10 mouse cellular contexts compared by ENCODE assay signal in the genomic region with DNA sequence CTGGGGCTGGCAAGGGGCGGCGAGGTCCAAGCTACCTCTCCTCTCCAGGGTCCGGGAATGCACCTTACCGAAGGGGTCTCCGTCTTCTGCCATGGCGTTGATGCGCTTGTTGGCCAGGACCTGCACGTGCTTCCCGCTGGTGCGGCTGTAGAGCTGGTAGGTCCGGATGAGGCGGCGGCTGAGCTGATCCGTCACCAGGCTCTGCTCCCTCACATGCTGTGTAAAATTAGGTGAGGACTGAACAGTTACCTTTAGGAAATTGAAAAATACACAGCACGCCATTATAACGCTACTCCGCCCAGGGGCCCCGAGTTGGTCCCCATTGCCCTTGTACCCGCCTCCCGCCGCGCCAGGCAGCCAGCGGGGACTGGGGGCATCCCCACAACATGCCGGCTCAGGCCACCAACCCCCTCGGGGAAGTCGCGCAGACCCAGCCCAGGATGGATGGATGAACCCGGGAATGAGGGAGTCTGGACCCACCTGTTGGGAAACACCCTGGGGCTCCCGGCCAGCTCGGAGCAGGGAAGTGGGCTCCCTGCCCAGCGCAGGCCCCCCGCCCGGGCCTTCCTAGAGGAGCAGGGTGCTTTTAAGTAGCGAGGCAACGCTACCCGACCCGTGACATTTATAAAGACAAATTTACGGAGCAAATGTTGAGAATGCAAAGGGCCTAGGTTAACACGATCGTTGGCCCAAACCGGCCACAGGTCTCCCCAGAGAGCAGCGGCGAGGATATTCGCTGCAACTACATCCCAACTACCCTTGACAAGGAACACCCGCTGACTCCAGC. TPM values are rescaled to one million over a fixed set of nuclear protein-coding genes. Genes with fewer than 3 reads are reported as not detected.
DNase-seq lines count a peak whose midpoint lies in the region; ATAC-seq lines count a peak whose summit lies in the region.
"Had no signal": no experiment of that assay in that cellular context is flagged by ENCODE, and none has a peak within 500 bp of the region (broad histone marks: within the 10 kb centered on the region; RNA-seq: fewer than 3 reads in every experiment).

No protein-coding gene starts in this region.

- H3K27me3 ChIP-seq in forebrain, embryonic 10.5 days (ENCODE audit: poor library complexity, severe bottlenecking) = peaks cover 100% of the 10 kb centered on the region
- H3K27me3 ChIP-seq in forebrain, embryonic 16.5 days (replicated peaks; ENCODE audit: control insufficient read depth, insufficient read depth, low read length) = peaks cover 78% of the 10 kb centered on the region
- H3K27me3 ChIP-seq in lung, embryonic 15.5 days = peaks cover 96% of the 10 kb centered on the region
- peaks cover 89% of the 10 kb centered on the region for H3K27me3 ChIP-seq in limb, embryonic 11.5 days (ENCODE audit: control insufficient read depth, insufficient read depth, low read length)
- peaks cover 94% of the 10 kb centered on the region for H3K27me3 ChIP-seq in stomach, embryonic 15.5 days (replicated peaks)

- peak; percentile 49 for DNase-seq in forebrain, embryonic 10.5 days (ENCODE audit: extremely low spot score, low spot score)
- DNase-seq in lung, postnatal 14 days = no peak
- peak; percentile 62 for DNase-seq in limb, embryonic 11.5 days (ENCODE audit: low spot score)
- no peak for DNase-seq in adrenal gland, postnatal 36 days
- no peak for DNase-seq in MN1 (ENCODE audit: low spot score)

- H3K9me3 ChIP-seq in forebrain, embryonic 10.5 days = no peaks in the 10 kb centered on the region; the same call in 1 of the 2 replicates
- H3K9me3 ChIP-seq in forebrain, embryonic 16.5 days (ENCODE audit: control insufficient read depth, low read length) = no peaks in the 10 kb centered on the region
- H3K9me3 ChIP-seq in lung, embryonic 15.5 days = no peaks in the 10 kb centered on the region
- H3K9me3 ChIP-seq in limb, embryonic 11.5 days (ENCODE audit: control insufficient read depth, low read length) = no peaks in the 10 kb centered on the region
- H3K9me3 ChIP-seq in stomach, embryonic 15.5 days = no peaks in the 10 kb centered on the region

- no peak for ATAC-seq in forebrain, embryonic 16.5 days
- ATAC-seq in lung, embryonic 15.5 days (ENCODE audit: borderline replicate concordance, extremely low read depth, low FRiP score, low TSS enrichment) = no peak
- no peak for ATAC-seq in limb, embryonic 11.5 days (ENCODE audit: insufficient number of reproducible peaks, low FRiP score, low TSS enrichment, low read depth)
- ATAC-seq in stomach, embryonic 15.5 days (ENCODE audit: insufficient read depth, low FRiP score, low read depth) = no peak

- H3K4me2 ChIP-seq in forebrain, embryonic 16.5 days (ENCODE audit: low read length) = no peak overlapping the region
- H3K4me2 ChIP-seq in lung, embryonic 15.5 days = peak overlapping the region; percentile 93
- peak overlapping the region; percentile 88; the same call in 1 of the 2 replicates for H3K4me2 ChIP-seq in limb, embryonic 11.5 days (ENCODE audit: low read depth, severe bottlenecking)
- H3K4me2 ChIP-seq in stomach, embryonic 15.5 days = peak overlapping the region; percentile 78; the same call in 1 of the 2 replicates

- H3K4me3 ChIP-seq in forebrain, embryonic 10.5 days = peak overlapping the region; percentile 54
- H3K4me3 ChIP-seq in forebrain, embryonic 16.5 days (replicated peaks; ENCODE audit: low read length) = no peak overlapping the region; the same call in 1 of the 2 replicates
- H3K4me3 ChIP-seq in lung, embryonic 15.5 days = peak overlapping the region; percentile 46; the same call in 1 of the 2 replicates
- H3K4me3 ChIP-seq in limb, embryonic 11.5 days (ENCODE audit: low read depth, low read length) = peak overlapping the region; percentile 42
- H3K4me3 ChIP-seq in stomach, embryonic 15.5 days (replicated peaks) = peak overlapping the region; percentile 40

- no peaks in the 10 kb centered on the region for H3K36me3 ChIP-seq in forebrain, embryonic 10.5 days (replicated peaks)
- H3K36me3 ChIP-seq in forebrain, embryonic 16.5 days (ENCODE audit: control insufficient read depth, insufficient read depth) = no peaks in the 10 kb centered on the region
- no peaks in the 10 kb centered on the region for H3K36me3 ChIP-seq in lung, embryonic 15.5 days
- no peaks in the 10 kb centered on the region for H3K36me3 ChIP-seq in limb, embryonic 11.5 days (ENCODE audit: control insufficient read depth, insufficient read depth, low read length)
- H3K36me3 ChIP-seq in stomach, embryonic 15.5 days = no peaks in the 10 kb centered on the region

- peaks cover 74% of the 10 kb centered on the region for H3K4me1 ChIP-seq in forebrain, embryonic 10.5 days
- H3K4me1 ChIP-seq in forebrain, embryonic 16.5 days (replicated peaks; ENCODE audit: control insufficient read depth, insufficient read depth, low read length) = peaks cover 35% of the 10 kb centered on the region
- peaks cover 44% of the 10 kb centered on the region for H3K4me1 ChIP-seq in lung, embryonic 15.5 days
- H3K4me1 ChIP-seq in limb, embryonic 11.5 days (ENCODE audit: control insufficient read depth, insufficient read depth, low read length) = peaks cover 23% of the 10 kb centered on the region
- H3K4me1 ChIP-seq in stomach, embryonic 15.5 days = peaks cover 39% of the 10 kb centered on the region

- H3K27ac ChIP-seq in forebrain, embryonic 10.5 days = peak overlapping the region; percentile 80
- H3K27ac ChIP-seq in forebrain, embryonic 16.5 days (ENCODE audit: low read length) = no peak overlapping the region
- H3K27ac ChIP-seq in lung, embryonic 15.5 days = no peak overlapping the region
- H3K27ac ChIP-seq in limb, embryonic 11.5 days (replicated peaks; ENCODE audit: low read depth, low read length) = no peak overlapping the region
- H3K27ac ChIP-seq in stomach, embryonic 15.5 days = no peak overlapping the region

- no peak overlapping the region for H3K9ac ChIP-seq in forebrain, embryonic 16.5 days (replicated peaks; ENCODE audit: low read depth, low read length)
- no peak overlapping the region for H3K9ac ChIP-seq in lung, embryonic 15.5 days
- no peak overlapping the region for H3K9ac ChIP-seq in limb, embryonic 11.5 days (ENCODE audit: low read length)
- H3K9ac ChIP-seq in stomach, embryonic 15.5 days = no peak overlapping the region

- WGBS in forebrain, embryonic 10.5 days = under 1% methylated on average over 45 of the region's 45 CpGs
- 1% methylated on average over 45 of the region's 45 CpGs for WGBS in forebrain, embryonic 16.5 days
- WGBS in lung, embryonic 15.5 days = 2% methylated on average over 45 of the region's 45 CpGs
- WGBS in limb, embryonic 11.5 days = under 1% methylated on average over 45 of the region's 45 CpGs
- 4% methylated on average over 45 of the region's 45 CpGs for WGBS in stomach, embryonic 15.5 days

RNA-seq across cellular contexts. Expression of a gene that starts 1.1 kb away (rescaled TPM):
- 30.6 and 35.3 TPM in 2 replicates for polyA plus RNA-seq in forebrain, embryonic 10.5 days (2016; fragmentation: Nextera tagmentation; extraction: Ambion mirVana)
- 0.31 and 0.43 TPM in 2 replicates for polyA plus RNA-seq in forebrain, embryonic 16.5 days (2015; fragmentation: Nextera tagmentation; extraction: Ambion mirVana)
- not detected in 2 replicates for polyA plus RNA-seq in lung, embryonic 15.5 days (2015; fragmentation: Nextera tagmentation; extraction: Ambion mirVana)
- 42.8 and 46.1 TPM in 2 replicates for polyA plus RNA-seq in limb, embryonic 11.5 days (2014; fragmentation: Nextera tagmentation; extraction: Ambion mirVana)
- polyA plus RNA-seq in stomach, embryonic 15.5 days (2015; fragmentation: Nextera tagmentation; extraction: Ambion mirVana) = 0.17 TPM in 1 of 2 replicates, not detected in the other
- total RNA-seq in adrenal gland, postnatal 36 days (2021) = not detected
- total RNA-seq: liver, adult 2 months; neutrophil, adult 5-6 weeks had no signal
- polyA plus RNA-seq: liver, adult 2 months had no signal

RNA-seq across cellular contexts. Expression of a gene that starts 7.8 kb away (rescaled TPM):
- polyA plus RNA-seq in forebrain, embryonic 10.5 days (2016; fragmentation: Nextera tagmentation; extraction: Ambion mirVana) = 10.7 and 16.1 TPM in 2 replicates
- 6.7 and 10.6 TPM in 2 replicates for polyA plus RNA-seq in forebrain, embryonic 16.5 days (2015; fragmentation: Nextera tagmentation; extraction: Ambion mirVana)
- 17.0 and 17.2 TPM in 2 replicates for polyA plus RNA-seq in lung, embryonic 15.5 days (2015; fragmentation: Nextera tagmentation; extraction: Ambion mirVana)
- 15.9 and 19.5 TPM in 2 replicates for polyA plus RNA-seq in limb, embryonic 11.5 days (2014; fragmentation: Nextera tagmentation; extraction: Ambion mirVana)
- 16.0 and 16.3 TPM in 2 replicates for polyA plus RNA-seq in stomach, embryonic 15.5 days (2015; fragmentation: Nextera tagmentation; extraction: Ambion mirVana)
- 10 to 100 TPM; 31.7 to 38.0 TPM for total RNA-seq in adrenal gland, postnatal 36 days (2021)

RNA-seq across cellular contexts. Expression of a gene that starts 42.0 kb away (rescaled TPM):
- 59.2 and 63.9 TPM in 2 replicates for polyA plus RNA-seq in forebrain, embryonic 10.5 days (2016; fragmentation: Nextera tagmentation; extraction: Ambion mirVana)
- polyA plus RNA-seq in forebrain, embryonic 16.5 days (2015; fragmentation: Nextera tagmentation; extraction: Ambion mirVana) = 77.0 and 90.5 TPM in 2 replicates
- 44.7 and 51.9 TPM in 2 replicates for polyA plus RNA-seq in lung, embryonic 15.5 days (2015; fragmentation: Nextera tagmentation; extraction: Ambion mirVana)
- 65.5 and 75.1 TPM in 2 replicates for polyA plus RNA-seq in limb, embryonic 11.5 days (2014; fragmentation: Nextera tagmentation; extraction: Ambion mirVana)
- 42.2 and 47.2 TPM in 2 replicates for polyA plus RNA-seq in stomach, embryonic 15.5 days (2015; fragmentation: Nextera tagmentation; extraction: Ambion mirVana)
- 10 to 100 TPM; 58.5 to 67.4 TPM for total RNA-seq in adrenal gland, postnatal 36 days (2021)

Comparison
In these comparisons a context has a peak if more than half of its experiments do, and no peak if none do; other contexts are left out.
1. RNA of a gene that starts 1.1 kb away (polyA plus RNA-seq): 42.8 to 46.1 TPM in limb, embryonic 11.5 days and 30.6 to 35.3 TPM in forebrain, embryonic 10.5 days; 0.31 to 0.43 TPM in forebrain, embryonic 16.5 days, 0.17 TPM in stomach, embryonic 15.5 days and not detected in lung, embryonic 15.5 days; every median in the first group is over 10 times any median in the second.
2. DNase-seq: peak in forebrain, embryonic 10.5 days (single experiment) and limb, embryonic 11.5 days (single experiment); none in lung, postnatal 14 days (single experiment), adrenal gland, postnatal 36 days (0 of 2) and MN1 (single experiment).